Mouse (Mus musculus): ENCODE measurements around the gene Fkbp11. TPM values are rescaled to one million over a fixed set of nuclear protein-coding genes. Genes with fewer than 3 reads are reported as not detected.

Fkbp11 gene
- polyA plus RNA-seq (2016; fragmentation: Nextera tagmentation; extraction: Ambion mirVana): 16.7 and 17.1 TPM in 2 replicates

- H3K27me3 ChIP-seq (ENCODE audit: poor library complexity, severe bottlenecking): peaks cover 70% of the 10 kb centered on the region
- DNase-seq (ENCODE audit: extremely low spot score, low spot score): peak; percentile 76
- WGBS: under 1% methylated on average over 39 of the region's 39 CpGs
- no peaks in the 10 kb centered on the region for H3K36me3 ChIP-seq (replicated peaks)
- no peaks in the 10 kb centered on the region for H3K9me3 ChIP-seq
- H3K27ac ChIP-seq: peak within 1 kb of the TSS; percentile 76
- peaks cover 50% of the 10 kb centered on the region for H3K4me1 ChIP-seq
- H3K4me3 ChIP-seq: peak within 1 kb of the TSS; percentile 62
Observed at GRCm38 (mm10) chr15:98727443-98728321, at the start of gene Fkbp11. Gene Fkbp11 (minus strand): TSS chr15:98728198.

- Histone ChIP-seq H3K9me3 (no peaks in the 10 kb centered on the region), H3K36me3 (replicated peaks) (no peaks in the 10 kb centered on the region), H3K27ac (no peak within 1 kb of the TSS), H3K27me3 (ENCODE audit: poor library complexity, severe bottlenecking) (peaks cover 100% of the 10 kb centered on the region), H3K4me3 (peak within 1 kb of the TSS; percentile 30), H3K4me1 (peaks cover 54% of the 10 kb centered on the region)
- no peak for DNase-seq (ENCODE audit: extremely low spot score, low spot score)
- 1% methylated on average over 33 of the region's 33 CpGs for whole genome bisulfite sequencing
Observed at GRCm38 (mm10) chr15:98777762-98778161, 49.8 kb upstream of the Fkbp11 start, which contains the start of gene Wnt10b. Gene Wnt10b (minus strand): TSS chr15:98778150.

- Histone ChIP-seq H3K4me3 (peak overlapping the region; percentile 37; the same call in 1 of the 2 replicates), H3K27me3 (ENCODE audit: poor library complexity, severe bottlenecking) (peaks cover 100% of the 10 kb centered on the region), H3K9me3 (no peaks in the 10 kb centered on the region), H3K4me1 (peaks cover 60% of the 10 kb centered on the region), H3K27ac (no peak overlapping the region), H3K36me3 (replicated peaks) (no peaks in the 10 kb centered on the region)
- peak; percentile 39 for DNase-seq (ENCODE audit: extremely low spot score, low spot score)
- under 1% methylated on average over 19 of the region's 19 CpGs for WGBS
Observed at GRCm38 (mm10) chr15:98777005-98777616, 49.1 kb upstream of the Fkbp11 start.

GRCm38 (mm10) chr15:98776280-98777004 lies 48.4 kb upstream of the Fkbp11 start:
- DNase-seq (ENCODE audit: extremely low spot score, low spot score): peak; percentile 35
- no peaks in the 10 kb centered on the region for H3K9me3 ChIP-seq
- H3K36me3 ChIP-seq (replicated peaks): no peaks in the 10 kb centered on the region
- whole genome bisulfite sequencing: under 1% methylated on average over 62 of the region's 62 CpGs
- H3K4me1 ChIP-seq: peaks cover 64% of the 10 kb centered on the region
- H3K27ac ChIP-seq: peak overlapping the region; percentile 48; the same call in 1 of the 2 replicates
- peaks cover 100% of the 10 kb centered on the region for H3K27me3 ChIP-seq (ENCODE audit: poor library complexity, severe bottlenecking)
- H3K4me3 ChIP-seq: peak overlapping the region; percentile 37

GRCm38 (mm10) chr15:98775533-98775932 lies 47.5 kb upstream of the Fkbp11 start:
- H3K27me3 ChIP-seq (ENCODE audit: poor library complexity, severe bottlenecking): peaks cover 100% of the 10 kb centered on the region
- DNase-seq (ENCODE audit: extremely low spot score, low spot score): no peak
- no peaks in the 10 kb centered on the region for H3K9me3 ChIP-seq
- 2% methylated on average over 5 of the region's 5 CpGs for WGBS
- H3K4me3 ChIP-seq: no peak overlapping the region
- no peak overlapping the region for H3K27ac ChIP-seq
- peaks cover 62% of the 10 kb centered on the region for H3K4me1 ChIP-seq
- no peaks in the 10 kb centered on the region for H3K36me3 ChIP-seq (replicated peaks)

GRCm38 (mm10) chr15:98774096-98774495 lies 46.1 kb upstream of the Fkbp11 start:
- Histone ChIP-seq H3K4me3 (no peak overlapping the region), H3K9me3 (no peaks in the 10 kb centered on the region), H3K27ac (no peak overlapping the region), H3K4me1 (peaks cover 55% of the 10 kb centered on the region), H3K36me3 (replicated peaks) (no peaks in the 10 kb centered on the region), H3K27me3 (ENCODE audit: poor library complexity, severe bottlenecking) (peaks cover 100% of the 10 kb centered on the region)
- WGBS: 6% methylated on average over 15 of the region's 15 CpGs
- DNase-seq (ENCODE audit: extremely low spot score, low spot score): peak; percentile 31

GRCm38 (mm10) chr15:98772511-98773211 lies 44.7 kb upstream of the Fkbp11 start:
- Histone ChIP-seq H3K4me3 (peak overlapping the region; percentile 31), H3K9me3 (no peaks in the 10 kb centered on the region), H3K27ac (no peak overlapping the region), H3K4me1 (peaks cover 42% of the 10 kb centered on the region), H3K36me3 (replicated peaks) (no peaks in the 10 kb centered on the region), H3K27me3 (ENCODE audit: poor library complexity, severe bottlenecking) (peaks cover 100% of the 10 kb centered on the region)
- peak; percentile 53 for DNase-seq (ENCODE audit: extremely low spot score, low spot score)
- 1% methylated on average over 36 of the region's 36 CpGs for WGBS

- H3K9me3 ChIP-seq: no peaks in the 10 kb centered on the region
- H3K36me3 ChIP-seq (replicated peaks): no peaks in the 10 kb centered on the region
- H3K4me3 ChIP-seq: peak overlapping the region; percentile 31
- no peak for DNase-seq (ENCODE audit: extremely low spot score, low spot score)
- no peak overlapping the region for H3K27ac ChIP-seq
- H3K4me1 ChIP-seq: peaks cover 35% of the 10 kb centered on the region
- H3K27me3 ChIP-seq (ENCODE audit: poor library complexity, severe bottlenecking): peaks cover 100% of the 10 kb centered on the region
- 3% methylated on average over 12 of the region's 12 CpGs for WGBS
Observed at GRCm38 (mm10) chr15:98771813-98772425, 43.9 kb upstream of the Fkbp11 start.

GRCm38 (mm10) chr15:98768259-98768658 lies 40.3 kb upstream of the Fkbp11 start:
- Histone ChIP-seq H3K27me3 (ENCODE audit: poor library complexity, severe bottlenecking) (peaks cover 96% of the 10 kb centered on the region), H3K4me3 (no peak overlapping the region), H3K27ac (no peak overlapping the region), H3K9me3 (no peaks in the 10 kb centered on the region), H3K4me1 (peaks cover 24% of the 10 kb centered on the region), H3K36me3 (replicated peaks) (no peaks in the 10 kb centered on the region)
- DNase-seq (ENCODE audit: extremely low spot score, low spot score): no peak
- 26% methylated on average over 5 of the region's 5 CpGs for WGBS

GRCm38 (mm10) chr15:98765929-98766328 lies 37.9 kb upstream of the Fkbp11 start:
- H3K27ac ChIP-seq: no peak overlapping the region
- WGBS: 76% methylated on average over 4 of the region's 4 CpGs
- peaks cover 75% of the 10 kb centered on the region for H3K27me3 ChIP-seq (ENCODE audit: poor library complexity, severe bottlenecking)
- no peak overlapping the region for H3K4me3 ChIP-seq
- peaks cover 7% of the 10 kb centered on the region; the same call in 1 of the 2 replicates for H3K36me3 ChIP-seq (replicated peaks)
- DNase-seq (ENCODE audit: extremely low spot score, low spot score): no peak
- H3K4me1 ChIP-seq: peaks cover 28% of the 10 kb centered on the region
- H3K9me3 ChIP-seq: no peaks in the 10 kb centered on the region

GRCm38 (mm10) chr15:98762670-98763529 lies 34.9 kb upstream of the Fkbp11 start, which contains the start of gene Arf3:
Gene Arf3 (minus strand): TSS chr15:98763214.
- H3K9me3 ChIP-seq: no peaks in the 10 kb centered on the region
- peak; percentile 98 for DNase-seq (ENCODE audit: extremely low spot score, low spot score)
- peaks cover 37% of the 10 kb centered on the region for H3K36me3 ChIP-seq (replicated peaks)
- under 1% methylated on average over 76 of the region's 76 CpGs for WGBS
- peaks cover 45% of the 10 kb centered on the region for H3K27me3 ChIP-seq (ENCODE audit: poor library complexity, severe bottlenecking)
- H3K27ac ChIP-seq: peak within 1 kb of the TSS; percentile 95
- peaks cover 30% of the 10 kb centered on the region for H3K4me1 ChIP-seq
- peak within 1 kb of the TSS; percentile 96 for H3K4me3 ChIP-seq

Data from forebrain, embryonic 10.5 days (tissue).